Mouse (Mus musculus) E14TG2a.4 (cell line): ENCODE results near the gene 4932415D10Rik.

Experiments used
- CTCF ChIP-seq: conservative IDR thresholded peaks from 2 replicates; pipeline ENCODE4 v1.5.1; 2014; ENCODE audit warnings: low read length
- NANOG ChIP-seq: IDR thresholded peaks from 2 replicates; pipeline ENCODE4 v1.6.1; 2014; ENCODE audit warnings: borderline replicate concordance, low read length, mixed read lengths

DNA sequence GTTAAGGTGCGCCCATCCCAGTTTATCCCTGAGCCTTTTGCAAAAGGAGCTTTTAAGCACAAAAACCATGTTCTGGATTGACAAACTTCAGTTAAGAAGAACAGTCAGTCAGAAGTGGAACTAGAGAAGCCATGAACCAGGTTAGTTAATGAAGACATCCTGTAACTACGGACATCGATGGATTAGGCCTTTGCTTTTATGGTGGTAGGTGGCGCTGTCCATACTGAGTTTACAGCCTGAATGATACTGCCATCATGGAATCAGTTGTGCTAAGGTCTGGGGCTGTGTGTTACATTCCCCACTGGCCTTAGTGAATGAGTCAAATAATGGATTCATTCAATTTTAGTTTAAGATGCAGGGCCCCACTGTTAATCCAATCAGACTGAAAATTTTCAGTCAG, 39.0 kb upstream of the 4932415D10Rik start:
- TF ChIP-seq CTCF (peak; percentile 15), NANOG (no peak)
